Mouse (Mus musculus): ENCODE results near the gene Nisch. TPM values are rescaled to one million over a fixed set of nuclear protein-coding genes. Genes with fewer than 3 reads are reported as not detected.

The Nisch gene
- polyA plus RNA-seq, 1 experiment, result 292 TPM

DNA sequence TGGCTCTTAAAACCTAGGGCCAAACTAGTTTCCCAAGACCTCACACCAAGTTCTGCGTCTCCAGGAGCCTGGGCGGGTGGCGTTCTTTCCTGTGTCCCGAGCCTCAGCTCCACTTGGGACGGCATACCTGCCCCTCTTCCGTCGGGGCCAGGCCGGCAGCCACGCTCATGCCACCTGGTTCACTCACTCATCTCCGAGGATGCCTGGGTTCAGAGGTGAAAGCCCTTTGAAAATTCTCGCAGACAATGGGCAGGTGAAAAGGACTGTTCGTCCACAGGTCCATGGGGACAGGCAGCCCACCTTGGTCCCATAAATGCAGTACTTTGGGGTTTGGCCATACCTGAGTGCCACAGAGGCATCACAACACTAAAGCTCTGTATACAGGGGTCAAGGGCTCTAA lies 32.6 kb downstream of the Nisch start:
- DNase-seq, result no peak
- Histone ChIP-seq H3K27ac (ENCODE audit: insufficient read depth, low read length) (no peak overlapping the region), H3K4me3 (replicated peaks; ENCODE audit: insufficient read depth, low read depth, low read length) (no peak overlapping the region), H3K27me3 (ENCODE audit: control insufficient read depth, insufficient read depth, low read length) (no peaks in the 10 kb centered on the region), H3K4me1 (ENCODE audit: control insufficient read depth, insufficient read depth, low read length) (peaks cover 9% of the 10 kb centered on the region)
- WGBS, result 92% methylated on average over 12 of the region's 12 CpGs
- TF ChIP-seq CTCF (IDR thresholded peaks at IDR 0.05; ENCODE audit: borderline replicate concordance, insufficient read depth, low read depth, low read length), result no peak
- no peak for TF ChIP-seq POLR2A (IDR thresholded peaks at IDR 0.05; ENCODE audit: borderline replicate concordance, insufficient read depth, low read length)

DNA sequence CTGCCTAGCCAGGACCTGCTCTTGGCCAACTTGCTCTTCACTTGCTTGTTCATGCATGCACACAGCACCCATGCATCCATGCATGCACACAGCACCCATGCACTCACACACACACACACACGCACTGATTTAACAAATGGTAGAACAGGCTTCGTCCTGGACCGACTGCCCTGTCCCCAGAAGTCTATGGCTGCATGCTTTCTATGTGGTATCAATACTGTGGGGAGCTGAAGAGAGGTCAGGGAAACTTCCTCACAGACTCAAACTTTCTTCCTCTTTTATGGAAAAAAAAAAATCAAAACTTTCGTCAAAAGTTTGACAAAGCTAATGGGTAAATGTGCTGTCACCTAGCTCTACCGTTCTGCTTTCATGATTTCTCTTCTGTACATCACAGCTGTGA lies 33.2 kb downstream of the Nisch start:
- H3K27ac ChIP-seq (ENCODE audit: insufficient read depth, low read length), result no peak overlapping the region
- WGBS, result 83% methylated on average over 5 of the region's 5 CpGs
- no peak for DNase-seq
- no peak overlapping the region for H3K4me3 ChIP-seq (replicated peaks; ENCODE audit: insufficient read depth, low read depth, low read length)
- H3K27me3 ChIP-seq (ENCODE audit: control insufficient read depth, insufficient read depth, low read length), result no peaks in the 10 kb centered on the region
- no peak for TF ChIP-seq POLR2A (IDR thresholded peaks at IDR 0.05; ENCODE audit: borderline replicate concordance, insufficient read depth, low read length)
- no peak for TF ChIP-seq CTCF (IDR thresholded peaks at IDR 0.05; ENCODE audit: borderline replicate concordance, insufficient read depth, low read depth, low read length)
- H3K4me1 ChIP-seq (ENCODE audit: control insufficient read depth, insufficient read depth, low read length), result peaks cover 9% of the 10 kb centered on the region

- H3K27me3 ChIP-seq (ENCODE audit: control insufficient read depth, insufficient read depth, low read length), result no peaks in the 10 kb centered on the region
- DNase-seq, result no peak
- TF ChIP-seq CTCF (IDR thresholded peaks at IDR 0.05; ENCODE audit: borderline replicate concordance, insufficient read depth, low read depth, low read length) (no peak), POLR2A (IDR thresholded peaks at IDR 0.05; ENCODE audit: borderline replicate concordance, insufficient read depth, low read length) (no peak)
Measured at GRCm38 (mm10) chr14:31182786-31183290, 33.9 kb downstream of the Nisch start.

GRCm38 (mm10) chr14:31181512-31181911 lies 35.2 kb downstream of the Nisch start:
- Histone ChIP-seq H3K27me3 (ENCODE audit: control insufficient read depth, insufficient read depth, low read length) (no peaks in the 10 kb centered on the region), H3K27ac (ENCODE audit: insufficient read depth, low read length) (no peak overlapping the region), H3K4me3 (replicated peaks; ENCODE audit: insufficient read depth, low read depth, low read length) (no peak overlapping the region), H3K4me1 (ENCODE audit: control insufficient read depth, insufficient read depth, low read length) (peaks cover 15% of the 10 kb centered on the region)
- TF ChIP-seq CTCF (IDR thresholded peaks at IDR 0.05; ENCODE audit: borderline replicate concordance, insufficient read depth, low read depth, low read length) (no peak), POLR2A (IDR thresholded peaks at IDR 0.05; ENCODE audit: borderline replicate concordance, insufficient read depth, low read length) (no peak)
- DNase-seq, result no peak
- 54% methylated on average over 4 of the region's 4 CpGs for WGBS

More at GRCm38 (mm10) chr14:31182786-31183290, 33.9 kb downstream of the Nisch start:
- H3K4me3 ChIP-seq (replicated peaks; ENCODE audit: insufficient read depth, low read depth, low read length), result no peak overlapping the region
- no peak overlapping the region for H3K27ac ChIP-seq (ENCODE audit: insufficient read depth, low read length)
- 65% methylated on average over 2 of the region's 2 CpGs for WGBS
- peaks cover 9% of the 10 kb centered on the region for H3K4me1 ChIP-seq (ENCODE audit: control insufficient read depth, insufficient read depth, low read length)

- H3K4me3 ChIP-seq (replicated peaks; ENCODE audit: insufficient read depth, low read depth, low read length), result no peak overlapping the region
- H3K4me1 ChIP-seq (ENCODE audit: control insufficient read depth, insufficient read depth, low read length), result peaks cover 19% of the 10 kb centered on the region
- TF ChIP-seq CTCF (IDR thresholded peaks at IDR 0.05; ENCODE audit: borderline replicate concordance, insufficient read depth, low read depth, low read length), result no peak
- TF ChIP-seq POLR2A (IDR thresholded peaks at IDR 0.05; ENCODE audit: borderline replicate concordance, insufficient read depth, low read length), result no peak
- WGBS, result 44% methylated on average over 12 of the region's 12 CpGs
- no peak for DNase-seq
- H3K27me3 ChIP-seq (ENCODE audit: control insufficient read depth, insufficient read depth, low read length), result no peaks in the 10 kb centered on the region
- no peak overlapping the region for H3K27ac ChIP-seq (ENCODE audit: insufficient read depth, low read length)
Measured at GRCm38 (mm10) chr14:31179677-31180365, 36.9 kb downstream of the Nisch start.

DNA sequence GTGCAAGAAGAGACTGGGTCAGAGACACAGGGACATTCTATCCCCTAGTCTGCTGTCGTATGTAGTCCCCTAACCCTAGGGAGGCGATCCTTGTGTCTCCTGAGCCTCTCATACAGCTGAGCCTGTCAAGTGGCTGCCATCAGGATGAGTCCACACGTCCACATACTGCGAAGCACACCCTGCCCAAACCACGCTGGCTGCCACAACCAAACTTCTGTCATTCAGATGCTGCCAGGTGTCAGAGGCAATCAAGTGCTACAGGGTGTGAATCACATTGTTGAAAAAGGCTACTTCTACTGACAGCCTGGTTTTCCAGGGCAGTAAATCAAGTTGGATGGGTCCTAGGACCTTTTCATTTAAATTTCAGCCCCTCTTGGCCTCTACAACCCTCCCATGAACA lies 39.0 kb downstream of the Nisch start:
- no peak for DNase-seq
- no peak overlapping the region for H3K27ac ChIP-seq (ENCODE audit: insufficient read depth, low read length)
- TF ChIP-seq CTCF (IDR thresholded peaks at IDR 0.05; ENCODE audit: borderline replicate concordance, insufficient read depth, low read depth, low read length), result no peak
- TF ChIP-seq POLR2A (IDR thresholded peaks at IDR 0.05; ENCODE audit: borderline replicate concordance, insufficient read depth, low read length), result no peak

GRCm38 (mm10) chr14:31177287-31177686 lies 39.5 kb downstream of the Nisch start:
- H3K27ac ChIP-seq (ENCODE audit: insufficient read depth, low read length), result no peak overlapping the region
- no peak for DNase-seq
- no peak overlapping the region for H3K4me3 ChIP-seq (replicated peaks; ENCODE audit: insufficient read depth, low read depth, low read length)
- no peaks in the 10 kb centered on the region for H3K27me3 ChIP-seq (ENCODE audit: control insufficient read depth, insufficient read depth, low read length)
- TF ChIP-seq POLR2A (IDR thresholded peaks at IDR 0.05; ENCODE audit: borderline replicate concordance, insufficient read depth, low read length) (no peak), CTCF (IDR thresholded peaks at IDR 0.05; ENCODE audit: borderline replicate concordance, insufficient read depth, low read depth, low read length) (no peak)
- 81% methylated on average over 16 of the region's 16 CpGs for WGBS
- H3K4me1 ChIP-seq (ENCODE audit: control insufficient read depth, insufficient read depth, low read length), result peaks cover 36% of the 10 kb centered on the region

More for the DNA sequence above, 39.0 kb downstream of the Nisch start:
- Histone ChIP-seq H3K27me3 (ENCODE audit: control insufficient read depth, insufficient read depth, low read length) (no peaks in the 10 kb centered on the region), H3K4me1 (ENCODE audit: control insufficient read depth, insufficient read depth, low read length) (peaks cover 32% of the 10 kb centered on the region), H3K4me3 (replicated peaks; ENCODE audit: insufficient read depth, low read depth, low read length) (no peak overlapping the region)
- 69% methylated on average over 5 of the region's 5 CpGs for WGBS

DNA sequence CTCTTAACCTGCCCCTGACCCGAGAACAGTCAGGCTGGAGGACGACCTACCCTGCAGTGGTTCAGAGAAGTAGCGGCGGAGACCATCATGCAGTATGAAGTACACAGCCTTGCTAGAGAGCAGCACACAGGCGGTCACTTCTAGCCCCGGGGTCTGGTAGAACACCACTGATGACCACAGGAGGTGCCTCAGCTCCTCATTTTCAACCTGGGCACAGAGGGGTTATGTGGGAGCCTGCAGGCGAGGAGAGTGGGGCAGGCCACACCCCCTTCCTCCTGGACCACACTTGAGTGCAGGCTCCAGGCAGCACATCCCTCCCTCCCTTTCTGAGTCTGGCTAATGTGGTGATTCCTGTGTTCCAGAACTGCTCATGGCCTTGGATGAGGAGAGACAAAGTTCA lies 43.2 kb downstream of the Nisch start:
- Histone ChIP-seq H3K4me1 (ENCODE audit: control insufficient read depth, insufficient read depth, low read length) (peaks cover 53% of the 10 kb centered on the region), H3K27ac (ENCODE audit: insufficient read depth, low read length) (no peak overlapping the region), H3K4me3 (replicated peaks; ENCODE audit: insufficient read depth, low read depth, low read length) (no peak overlapping the region), H3K27me3 (ENCODE audit: control insufficient read depth, insufficient read depth, low read length) (no peaks in the 10 kb centered on the region)
- no peak for DNase-seq
- WGBS, result 71% methylated on average over 7 of the region's 7 CpGs
- no peak for TF ChIP-seq POLR2A (IDR thresholded peaks at IDR 0.05; ENCODE audit: borderline replicate concordance, insufficient read depth, low read length)
- no peak for TF ChIP-seq CTCF (IDR thresholded peaks at IDR 0.05; ENCODE audit: borderline replicate concordance, insufficient read depth, low read depth, low read length)
